Mouse (Mus musculus): Measurements from ENCODE around the gene Nbea.

Nbea gene

DNA sequence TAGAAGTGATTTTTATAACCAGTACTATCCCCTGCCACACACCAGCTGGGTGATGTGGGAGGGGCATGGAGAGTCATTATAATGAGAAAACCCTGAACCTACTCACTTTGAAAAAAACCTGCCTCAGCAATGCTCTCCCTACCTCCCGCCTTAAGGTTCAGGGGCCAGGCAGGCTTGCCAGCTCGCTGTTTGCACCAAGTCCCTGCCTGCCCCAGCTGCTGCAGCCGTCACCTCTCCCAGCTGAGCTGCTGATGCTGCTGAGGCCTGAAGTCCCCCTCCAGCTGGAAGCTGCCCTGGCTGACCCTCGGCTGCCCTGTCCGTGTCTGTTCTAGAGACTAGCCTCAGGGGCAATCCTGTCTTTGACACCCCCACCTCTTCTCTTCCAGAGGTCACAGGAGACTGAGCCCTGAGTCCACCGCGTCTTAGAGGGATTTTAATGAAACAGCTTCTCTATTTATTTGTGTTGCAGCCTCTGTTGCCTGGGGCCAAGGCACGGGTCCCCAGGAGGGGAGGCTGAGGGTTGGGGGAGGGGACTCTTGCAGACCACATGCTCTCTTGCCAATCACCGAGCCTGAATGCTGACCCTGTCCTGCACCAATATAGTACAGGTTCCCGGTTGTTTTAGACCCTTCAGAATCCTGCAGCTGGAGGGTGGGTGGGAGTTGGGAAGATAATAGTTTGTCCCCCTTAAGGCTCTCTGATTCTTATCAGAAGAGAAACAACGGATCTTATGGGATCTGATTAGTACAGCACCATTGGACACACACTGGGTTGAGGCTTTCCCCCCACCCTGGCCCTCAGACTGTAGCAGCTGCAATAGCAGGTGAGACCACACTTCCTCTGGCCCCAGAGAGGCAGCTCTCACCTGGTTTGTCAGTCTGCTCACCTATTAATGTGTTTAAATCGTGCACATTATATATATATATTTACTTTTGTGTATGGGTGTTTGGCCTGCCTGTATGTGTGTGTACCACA, 595.2 kb downstream of the Nbea start:
- DNase-seq: no peak

DNA sequence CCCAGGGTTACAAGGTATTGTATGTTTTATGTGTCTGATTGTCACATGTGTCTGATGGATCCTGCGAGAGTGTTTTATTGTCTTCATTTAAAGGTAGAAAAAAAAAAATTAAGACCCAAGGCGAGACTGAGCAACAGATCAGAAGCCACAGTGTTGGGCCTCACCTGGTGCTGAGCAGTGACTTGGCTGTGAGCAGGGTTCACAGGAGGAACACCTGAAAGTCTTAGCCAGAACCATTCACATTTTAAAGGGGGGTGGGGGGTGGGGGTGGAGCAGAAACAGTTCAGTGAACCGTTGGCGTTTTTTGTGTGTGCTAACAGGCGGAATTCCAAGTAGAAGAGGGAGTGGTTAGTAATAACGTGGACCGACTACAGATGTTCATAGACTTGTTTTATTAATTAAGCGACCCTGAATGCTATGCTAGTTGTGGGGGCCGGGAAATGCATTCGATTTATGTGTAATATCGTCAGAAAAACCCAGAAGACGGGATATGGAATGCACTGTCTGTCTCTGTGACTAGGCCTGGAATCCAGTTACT, 596.0 kb downstream of the Nbea start:
- DNase-seq: no peak
